Mouse (Mus musculus): Measurements from ENCODE around the gene Ripor3. TPM values are rescaled to one million over a fixed set of nuclear protein-coding genes. Genes with fewer than 3 reads are reported as not detected.

The Ripor3 gene
- total RNA-seq, 1 experiment, result 0.98 TPM

DNA sequence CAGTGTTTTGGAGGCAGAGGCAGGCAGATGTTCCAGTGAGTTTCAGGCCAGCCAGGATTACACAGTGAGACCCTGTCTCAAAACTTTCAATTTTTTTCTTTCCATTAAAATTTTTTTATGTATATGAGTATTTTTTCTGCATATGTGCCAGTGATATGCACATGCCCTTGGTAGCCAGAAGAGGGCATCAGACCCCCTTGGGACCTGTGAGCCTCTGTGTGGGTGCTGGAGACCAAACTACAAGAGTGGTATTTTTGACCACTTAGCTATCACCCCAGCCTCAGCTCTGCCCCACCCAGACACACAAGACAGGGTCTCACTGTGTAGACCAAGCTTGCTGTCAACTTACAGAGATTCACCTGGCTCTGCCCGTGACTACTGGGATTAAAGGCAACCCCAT lies 52.9 kb downstream of the Ripor3 start:
- in situ Hi-C loops (cut with MboI; ENCODE audit: low sequenced_read_pairs in 2 of 2, unreplicated experiment in 2 of 2), result no loop called here
- no peak for DNase-seq (ENCODE audit: low read depth, low spot score)
- no peak overlapping the region for H3K4me3 ChIP-seq (ENCODE audit: insufficient read depth in 1 of 2, low read depth in 1 of 2, low read length in 2 of 2, poor library complexity in 1 of 2, severe bottlenecking in 1 of 2)
- TF ChIP-seq MAFK (IDR thresholded peaks at IDR 0.05; ENCODE audit: insufficient read depth, low read depth, low read length) (no peak), HCFC1 (IDR thresholded peaks at IDR 0.05; ENCODE audit: borderline replicate concordance, insufficient read depth, low read length) (no peak), ZNF384 (IDR thresholded peaks at IDR 0.05; ENCODE audit: low read depth, low read length) (no peak), CHD2 (IDR thresholded peaks at IDR 0.05; ENCODE audit: low read depth, low read length) (no peak), ZC3H11A (IDR thresholded peaks at IDR 0.05; ENCODE audit: borderline replicate concordance, low read depth, low read length) (no peak)
- no peak overlapping the region for H3K27ac ChIP-seq (ENCODE audit: insufficient read depth, low read depth, low read length, poor library complexity, severe bottlenecking)
- H3K36me3 ChIP-seq (ENCODE audit: control insufficient read depth, insufficient read depth, low read length, poor library complexity, severe bottlenecking), result 0 out of 2 replicates have a peak, but pooled peaks cover 2% of the 10 kb centered on the region
- H3K4me1 ChIP-seq (ENCODE audit: control insufficient read depth in 2 of 2, insufficient read depth in 2 of 2, low read length in 2 of 2, poor library complexity in 1 of 2), result peaks cover 0 to 6% of the 10 kb centered on the region in 2 experiments; a peak in 2 of 4 replicates
- no peaks in the 10 kb centered on the region for H3K9me3 ChIP-seq (ENCODE audit: control insufficient read depth, insufficient read depth, low read depth, low read length)
- no peak overlapping the region for H3K9ac ChIP-seq (ENCODE audit: insufficient read depth, low read depth, low read length, poor library complexity, severe bottlenecking)

DNA sequence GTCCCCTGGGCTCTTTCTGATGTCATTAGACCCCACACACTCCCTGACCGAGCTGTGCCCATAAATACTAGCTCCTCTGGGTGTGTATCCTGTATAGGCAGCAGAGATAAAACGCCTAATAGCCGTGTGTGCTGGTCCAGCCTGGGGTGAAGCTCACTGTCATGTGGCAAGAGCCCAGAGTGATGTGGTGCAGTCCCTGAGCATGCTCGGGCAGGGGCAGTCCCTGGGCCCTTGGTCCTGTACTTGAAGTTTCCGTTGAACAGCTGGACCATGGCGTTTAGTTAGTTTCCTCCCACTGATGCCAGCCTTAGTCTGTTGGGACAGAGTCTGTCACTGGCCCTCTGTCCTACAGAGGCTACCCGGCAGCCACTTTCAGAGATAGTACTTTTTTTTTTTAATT lies 55.5 kb downstream of the Ripor3 start:
- no peak overlapping the region for H3K4me3 ChIP-seq (ENCODE audit: insufficient read depth in 1 of 2, low read depth in 1 of 2, low read length in 2 of 2, poor library complexity in 1 of 2, severe bottlenecking in 1 of 2)
- H3K4me1 ChIP-seq (ENCODE audit: control insufficient read depth in 2 of 2, insufficient read depth in 2 of 2, low read length in 2 of 2, poor library complexity in 1 of 2), result 0 out of 4 replicates have a peak, but pooled peaks cover 0 to under 1% of the 10 kb centered on the region in 2 experiments
- TF ChIP-seq ZC3H11A (IDR thresholded peaks at IDR 0.05; ENCODE audit: borderline replicate concordance, low read depth, low read length) (no peak), CHD2 (IDR thresholded peaks at IDR 0.05; ENCODE audit: low read depth, low read length) (no peak), HCFC1 (IDR thresholded peaks at IDR 0.05; ENCODE audit: borderline replicate concordance, insufficient read depth, low read length) (no peak), ZNF384 (IDR thresholded peaks at IDR 0.05; ENCODE audit: low read depth, low read length) (no peak), MAFK (IDR thresholded peaks at IDR 0.05; ENCODE audit: insufficient read depth, low read depth, low read length) (no peak)
- no peak for DNase-seq (ENCODE audit: low read depth, low spot score)
- H3K9ac ChIP-seq (ENCODE audit: insufficient read depth, low read depth, low read length, poor library complexity, severe bottlenecking), result no peak overlapping the region
- in situ Hi-C loops (cut with MboI; ENCODE audit: low sequenced_read_pairs in 2 of 2, unreplicated experiment in 2 of 2), result no loop called here
- H3K9me3 ChIP-seq (ENCODE audit: control insufficient read depth, insufficient read depth, low read depth, low read length), result no peaks in the 10 kb centered on the region
- H3K27ac ChIP-seq (ENCODE audit: insufficient read depth, low read depth, low read length, poor library complexity, severe bottlenecking), result no peak overlapping the region
- 0 out of 2 replicates have a peak, but pooled peaks cover 2% of the 10 kb centered on the region for H3K36me3 ChIP-seq (ENCODE audit: control insufficient read depth, insufficient read depth, low read length, poor library complexity, severe bottlenecking)

- Histone ChIP-seq H3K9ac (ENCODE audit: insufficient read depth, low read depth, low read length, poor library complexity, severe bottlenecking) (no peak overlapping the region), H3K27ac (ENCODE audit: insufficient read depth, low read depth, low read length, poor library complexity, severe bottlenecking) (no peak overlapping the region), H3K36me3 (ENCODE audit: control insufficient read depth, insufficient read depth, low read length, poor library complexity, severe bottlenecking) (0 out of 2 replicates have a peak, but pooled peaks cover 2% of the 10 kb centered on the region), H3K4me3 (ENCODE audit: insufficient read depth in 1 of 2, low read depth in 1 of 2, low read length in 2 of 2, poor library complexity in 1 of 2, severe bottlenecking in 1 of 2) (no peak overlapping the region), H3K9me3 (ENCODE audit: control insufficient read depth, insufficient read depth, low read depth, low read length) (no peaks in the 10 kb centered on the region), H3K4me1 (ENCODE audit: control insufficient read depth in 2 of 2, insufficient read depth in 2 of 2, low read length in 2 of 2, poor library complexity in 1 of 2) (no peaks in the 10 kb centered on the region)
- in situ Hi-C loops (cut with MboI; ENCODE audit: low sequenced_read_pairs in 2 of 2, unreplicated experiment in 2 of 2), result no loop called here
- DNase-seq (ENCODE audit: low read depth, low spot score), result no peak
- TF ChIP-seq HCFC1 (IDR thresholded peaks at IDR 0.05; ENCODE audit: borderline replicate concordance, insufficient read depth, low read length) (no peak), ZC3H11A (IDR thresholded peaks at IDR 0.05; ENCODE audit: borderline replicate concordance, low read depth, low read length) (no peak), MAFK (IDR thresholded peaks at IDR 0.05; ENCODE audit: insufficient read depth, low read depth, low read length) (no peak), ZNF384 (IDR thresholded peaks at IDR 0.05; ENCODE audit: low read depth, low read length) (no peak), CHD2 (IDR thresholded peaks at IDR 0.05; ENCODE audit: low read depth, low read length) (no peak)
Measured at GRCm38 (mm10) chr2:167953819-167954218, 56.6 kb downstream of the Ripor3 start.

GRCm38 (mm10) chr2:167951301-167952211 lies 58.9 kb downstream of the Ripor3 start:
- no peak overlapping the region for H3K9ac ChIP-seq (ENCODE audit: insufficient read depth, low read depth, low read length, poor library complexity, severe bottlenecking)
- no peaks in the 10 kb centered on the region for H3K36me3 ChIP-seq (ENCODE audit: control insufficient read depth, insufficient read depth, low read length, poor library complexity, severe bottlenecking)
- no peaks in the 10 kb centered on the region for H3K4me1 ChIP-seq (ENCODE audit: control insufficient read depth in 2 of 2, insufficient read depth in 2 of 2, low read length in 2 of 2, poor library complexity in 1 of 2)
- no peak for DNase-seq (ENCODE audit: low read depth, low spot score)
- no peak overlapping the region for H3K4me3 ChIP-seq (ENCODE audit: insufficient read depth in 1 of 2, low read depth in 1 of 2, low read length in 2 of 2, poor library complexity in 1 of 2, severe bottlenecking in 1 of 2)
- no peak for TF ChIP-seq MAFK (IDR thresholded peaks at IDR 0.05; ENCODE audit: insufficient read depth, low read depth, low read length)
- no peak for TF ChIP-seq ZNF384 (IDR thresholded peaks at IDR 0.05; ENCODE audit: low read depth, low read length)
- no peak for TF ChIP-seq CHD2 (IDR thresholded peaks at IDR 0.05; ENCODE audit: low read depth, low read length)
- no peak for TF ChIP-seq HCFC1 (IDR thresholded peaks at IDR 0.05; ENCODE audit: borderline replicate concordance, insufficient read depth, low read length)
- TF ChIP-seq ZC3H11A (IDR thresholded peaks at IDR 0.05; ENCODE audit: borderline replicate concordance, low read depth, low read length), result no peak
- no peak overlapping the region for H3K27ac ChIP-seq (ENCODE audit: insufficient read depth, low read depth, low read length, poor library complexity, severe bottlenecking)
- no peaks in the 10 kb centered on the region for H3K9me3 ChIP-seq (ENCODE audit: control insufficient read depth, insufficient read depth, low read depth, low read length)
- in situ Hi-C loops (cut with MboI; ENCODE audit: low sequenced_read_pairs in 2 of 2, unreplicated experiment in 2 of 2), result no loop called here

Measured in ES-E14 (cell line).